Mouse (Mus musculus): ENCODE data around the gene Glrx5. TPM values are rescaled to one million over a fixed set of nuclear protein-coding genes. Genes with fewer than 3 reads are reported as not detected.

The Glrx5 gene
- 253 and 312 TPM in 2 replicates for polyA plus RNA-seq (2016; fragmentation: Nextera tagmentation; extraction: Ambion mirVana)

DNA sequence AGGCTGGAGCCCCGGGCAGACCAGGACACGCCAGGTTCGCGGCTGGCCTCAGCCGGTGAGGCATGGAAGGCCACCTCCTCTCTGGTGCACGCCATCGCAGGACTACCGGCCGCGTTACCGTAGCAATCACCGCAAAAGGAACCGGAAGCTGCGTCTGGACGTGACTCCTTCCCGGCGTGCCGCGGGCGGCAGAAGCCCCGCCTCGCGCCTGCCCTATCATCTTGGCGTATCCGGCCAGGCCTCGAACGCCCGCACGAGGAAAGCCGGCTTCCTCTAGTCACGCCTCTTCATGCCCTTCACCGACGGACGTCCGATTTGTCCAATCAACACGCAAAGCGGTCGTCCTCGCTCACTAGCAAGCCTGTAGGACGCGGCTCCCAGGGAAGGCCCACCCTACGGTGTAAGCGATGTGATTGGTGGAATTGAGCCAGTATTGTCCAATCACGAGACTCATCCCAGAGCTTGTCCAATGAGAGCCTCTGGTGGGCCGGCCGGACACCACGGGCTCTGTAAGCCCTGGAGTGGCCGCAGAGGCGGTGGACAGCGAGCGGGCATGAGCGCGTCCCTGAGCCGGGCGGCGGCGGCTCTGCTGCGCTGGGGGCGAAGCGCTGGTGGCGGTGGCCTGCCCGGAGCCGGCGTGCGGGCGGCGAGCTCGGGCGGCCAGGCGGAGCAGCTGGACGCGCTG is at the start of gene Glrx5:
Gene Glrx5 (plus strand): TSS at position 542 of the 685 bp plus-strand sequence.
- Histone ChIP-seq H3K4me1 (peaks cover 38% of the 10 kb centered on the region), H3K27me3 (ENCODE audit: insufficient read depth, poor library complexity, severe bottlenecking) (no peaks in the 10 kb centered on the region), H3K4me3 (peak within 1 kb of the TSS; percentile 88), H3K27ac (peak within 1 kb of the TSS; percentile 93), H3K9me3 (no peaks in the 10 kb centered on the region), H3K36me3 (peaks cover 23% of the 10 kb centered on the region)
- peak; percentile 100 for DNase-seq (ENCODE audit: low spot score)
- WGBS = under 1% methylated on average over 72 of the region's 72 CpGs

DNA sequence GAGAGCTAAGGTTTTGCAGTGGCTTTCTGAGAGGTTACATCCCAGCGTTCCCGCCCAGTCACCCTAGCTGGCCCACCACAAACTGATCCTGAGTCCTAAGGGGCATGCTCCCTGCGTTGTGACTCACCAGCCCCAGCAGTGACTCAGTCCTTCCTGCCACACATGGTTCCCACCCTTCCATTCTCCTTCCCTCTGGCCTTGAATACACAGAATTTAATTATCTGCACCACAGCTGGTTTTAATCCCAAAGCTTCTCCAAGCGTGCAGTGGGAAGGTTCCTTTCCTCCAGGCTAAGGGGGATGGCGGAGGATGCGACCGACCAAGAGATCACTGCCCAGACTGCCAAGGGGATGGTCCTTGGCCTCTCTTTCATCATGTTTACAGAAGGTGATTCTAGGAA is 49.0 kb upstream of the Glrx5 start:
- Histone ChIP-seq H3K27ac (no peak overlapping the region), H3K4me1 (peaks cover 6% of the 10 kb centered on the region), H3K9me3 (no peaks in the 10 kb centered on the region), H3K27me3 (ENCODE audit: insufficient read depth, poor library complexity, severe bottlenecking) (no peaks in the 10 kb centered on the region), H3K4me3 (no peak overlapping the region), H3K36me3 (no peaks in the 10 kb centered on the region)
- no peak for DNase-seq (ENCODE audit: low spot score)
- WGBS = 61% methylated on average over 7 of the region's 7 CpGs

DNA sequence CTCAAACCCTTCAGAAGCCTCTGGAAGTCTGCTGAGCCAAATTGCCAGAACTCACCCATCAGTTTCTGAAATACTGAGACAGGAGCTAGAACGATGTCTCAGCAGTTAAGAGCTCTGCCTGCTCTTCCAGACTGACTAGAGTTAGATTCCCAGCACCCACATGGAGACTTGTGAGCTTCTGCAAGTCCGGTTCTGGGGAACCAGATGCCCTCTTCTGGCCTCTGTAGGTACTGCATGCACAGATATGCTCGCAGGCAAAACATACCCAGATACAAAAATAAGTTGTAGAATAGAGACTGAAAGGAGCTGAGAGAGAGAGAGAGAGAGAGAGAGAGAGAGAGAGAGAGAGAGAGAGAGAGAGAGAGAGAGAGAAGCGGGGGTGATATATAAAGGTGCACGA is 47.4 kb upstream of the Glrx5 start:
- Histone ChIP-seq H3K9me3 (no peaks in the 10 kb centered on the region), H3K4me3 (no peak overlapping the region), H3K36me3 (no peaks in the 10 kb centered on the region), H3K27ac (no peak overlapping the region), H3K4me1 (no peaks in the 10 kb centered on the region), H3K27me3 (ENCODE audit: insufficient read depth, poor library complexity, severe bottlenecking) (no peaks in the 10 kb centered on the region)
- 68% methylated on average over 5 of the region's 5 CpGs for WGBS
- DNase-seq (ENCODE audit: low spot score) = no peak

DNA sequence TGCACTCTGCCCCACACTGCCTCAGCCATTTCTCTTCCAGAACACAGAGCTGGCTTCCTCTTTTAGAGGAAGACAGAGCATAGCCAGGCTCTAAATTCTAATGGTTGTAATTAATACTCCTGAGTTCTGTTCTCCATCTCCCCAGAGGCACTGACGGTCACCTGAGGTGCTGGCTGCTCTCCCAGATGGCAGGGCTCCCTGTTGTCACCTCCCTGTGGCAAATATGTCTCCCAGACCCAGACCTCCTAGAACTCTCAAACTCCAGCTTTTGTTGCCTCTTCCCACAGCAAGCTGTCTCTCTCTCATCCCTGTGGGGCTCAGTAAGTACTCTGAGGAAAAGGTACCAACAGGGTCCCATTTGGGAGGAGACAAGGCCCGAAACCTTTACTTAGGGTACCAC is 46.5 kb upstream of the Glrx5 start:
- Histone ChIP-seq H3K9me3 (no peaks in the 10 kb centered on the region), H3K36me3 (no peaks in the 10 kb centered on the region), H3K27ac (no peak overlapping the region), H3K4me3 (no peak overlapping the region), H3K27me3 (ENCODE audit: insufficient read depth, poor library complexity, severe bottlenecking) (no peaks in the 10 kb centered on the region), H3K4me1 (no peaks in the 10 kb centered on the region)
- no peak for DNase-seq (ENCODE audit: low spot score)
- WGBS = 85% methylated on average over 2 of the region's 2 CpGs

DNA sequence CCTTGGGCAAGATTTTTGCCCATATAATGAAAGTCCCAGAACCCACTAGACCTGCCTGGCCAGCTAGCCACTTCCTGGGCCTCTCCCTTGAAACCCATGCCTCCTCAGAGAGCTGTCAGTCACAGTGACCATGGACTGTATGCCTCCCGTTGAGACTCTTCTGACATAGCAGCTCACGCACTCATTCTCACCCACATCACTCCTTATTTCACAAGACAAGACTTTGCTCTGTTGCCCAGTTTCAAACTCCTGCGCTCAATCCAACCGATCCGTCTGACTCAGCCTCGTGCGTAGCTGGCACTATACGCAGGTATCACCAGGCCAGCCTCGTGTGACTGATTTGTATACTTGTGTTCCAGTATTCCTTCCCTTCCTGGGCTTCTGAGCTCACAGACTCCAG is 45.7 kb upstream of the Glrx5 start:
- H3K9me3 ChIP-seq = no peaks in the 10 kb centered on the region
- WGBS = 87% methylated on average over 9 of the region's 9 CpGs
- H3K4me1 ChIP-seq = no peaks in the 10 kb centered on the region
- no peak overlapping the region for H3K4me3 ChIP-seq
- no peak overlapping the region for H3K27ac ChIP-seq
- DNase-seq (ENCODE audit: low spot score) = no peak
- H3K27me3 ChIP-seq (ENCODE audit: insufficient read depth, poor library complexity, severe bottlenecking) = no peaks in the 10 kb centered on the region
- no peaks in the 10 kb centered on the region for H3K36me3 ChIP-seq

DNA sequence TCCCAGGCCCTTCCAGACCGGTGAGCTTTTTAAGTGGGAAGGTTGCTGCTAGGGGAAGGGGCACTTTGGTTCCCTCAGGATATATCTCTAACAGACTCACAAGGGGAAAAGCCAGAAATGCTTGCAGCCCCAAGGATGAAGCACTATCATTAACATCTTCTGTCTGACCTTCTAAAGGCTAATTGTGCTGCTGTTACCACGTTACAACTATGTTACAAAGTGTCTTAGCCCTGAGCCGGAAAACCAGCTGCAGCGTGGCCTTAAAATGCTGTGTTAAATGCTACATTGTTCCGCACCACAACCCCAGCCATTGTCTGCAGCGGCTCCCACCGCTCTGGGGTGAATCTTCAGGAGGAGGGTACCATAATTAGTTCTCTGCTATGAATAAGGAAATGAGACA is 44.6 kb upstream of the Glrx5 start:
- H3K4me1 ChIP-seq = no peaks in the 10 kb centered on the region
- no peak for DNase-seq (ENCODE audit: low spot score)
- WGBS = 81% methylated on average over 7 of the region's 7 CpGs
- H3K9me3 ChIP-seq = no peaks in the 10 kb centered on the region
- no peak overlapping the region for H3K27ac ChIP-seq
- no peak overlapping the region for H3K4me3 ChIP-seq
- H3K36me3 ChIP-seq = no peaks in the 10 kb centered on the region
- peaks cover 7% of the 10 kb centered on the region for H3K27me3 ChIP-seq (ENCODE audit: insufficient read depth, poor library complexity, severe bottlenecking)

DNA sequence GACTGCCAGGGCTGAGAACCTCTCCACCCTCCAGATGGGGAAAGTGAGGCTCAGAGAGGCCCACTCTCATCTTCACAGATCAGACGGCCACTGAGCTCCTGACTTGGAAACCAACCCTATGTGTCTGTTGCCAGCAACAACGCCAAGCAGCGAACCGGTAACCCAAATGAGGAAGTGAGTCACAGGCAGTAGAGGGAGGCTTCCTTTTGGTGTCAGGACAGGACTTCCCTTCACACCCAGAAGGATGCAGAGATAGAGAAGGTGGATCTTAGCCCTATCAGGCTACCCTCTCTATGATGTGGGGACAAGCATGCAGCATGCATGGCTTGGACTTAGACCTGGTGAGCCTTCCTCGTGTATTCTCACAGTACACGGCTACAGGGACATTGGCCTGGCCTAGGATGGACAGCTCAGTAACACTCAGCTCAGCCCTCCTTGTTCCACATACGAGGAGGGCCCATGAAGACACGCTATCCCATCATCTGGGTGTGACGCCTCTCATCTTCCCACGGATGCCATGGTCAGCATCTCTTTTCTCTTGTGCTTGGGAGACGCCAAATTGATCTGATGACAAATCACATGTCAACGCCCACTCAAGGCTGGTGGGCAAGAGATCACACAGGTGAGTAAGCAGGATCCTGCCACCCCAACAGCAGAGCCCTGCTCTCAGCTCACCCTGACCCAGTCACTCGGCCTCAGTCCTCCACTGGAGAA is 41.6 kb upstream of the Glrx5 start:
- no peak overlapping the region for H3K27ac ChIP-seq
- no peaks in the 10 kb centered on the region for H3K36me3 ChIP-seq
- H3K9me3 ChIP-seq = no peaks in the 10 kb centered on the region
- no peak for DNase-seq (ENCODE audit: low spot score)
- 75% methylated on average over 13 of the region's 13 CpGs for WGBS
- peaks cover 24% of the 10 kb centered on the region for H3K27me3 ChIP-seq (ENCODE audit: insufficient read depth, poor library complexity, severe bottlenecking)
- H3K4me3 ChIP-seq = no peak overlapping the region
- no peaks in the 10 kb centered on the region; the same call in 1 of the 2 replicates for H3K4me1 ChIP-seq

DNA sequence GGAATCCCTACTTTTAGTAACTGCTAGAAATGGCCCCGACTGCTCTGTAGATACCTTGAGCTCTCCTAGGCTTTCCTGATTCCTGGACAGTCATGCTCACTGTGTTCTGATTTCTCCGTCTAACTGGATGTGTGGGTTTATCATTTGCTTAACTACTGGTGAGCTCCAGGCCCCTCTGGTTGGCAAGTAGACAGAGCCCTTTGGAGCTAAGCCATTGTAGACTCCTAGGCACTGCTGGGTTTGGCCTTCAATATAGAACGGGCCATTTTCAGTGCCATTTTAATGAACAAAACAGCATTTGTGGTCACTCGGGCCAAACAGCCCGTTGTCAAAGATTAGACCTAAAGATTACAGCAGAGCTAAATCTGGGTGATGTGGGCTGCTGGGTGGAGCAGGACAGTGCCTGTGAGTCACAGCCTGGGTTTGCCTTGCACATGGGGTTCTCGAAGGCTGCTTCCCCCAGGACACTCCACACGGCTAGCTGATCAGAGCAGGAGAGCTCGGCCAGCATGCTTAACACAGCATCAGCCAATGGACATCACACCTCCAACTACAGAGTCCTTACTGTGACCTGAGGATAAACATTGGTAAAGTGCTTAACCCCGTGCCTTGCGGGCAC is 40.3 kb upstream of the Glrx5 start:
- H3K4me3 ChIP-seq = no peak overlapping the region
- no peaks in the 10 kb centered on the region for H3K36me3 ChIP-seq
- no peaks in the 10 kb centered on the region; the same call in 1 of the 2 replicates for H3K4me1 ChIP-seq
- no peak for DNase-seq (ENCODE audit: low spot score)
- no peak overlapping the region for H3K27ac ChIP-seq
- WGBS = 73% methylated on average over 10 of the region's 10 CpGs
- peaks cover 28% of the 10 kb centered on the region for H3K27me3 ChIP-seq (ENCODE audit: insufficient read depth, poor library complexity, severe bottlenecking)
- no peaks in the 10 kb centered on the region for H3K9me3 ChIP-seq

DNA sequence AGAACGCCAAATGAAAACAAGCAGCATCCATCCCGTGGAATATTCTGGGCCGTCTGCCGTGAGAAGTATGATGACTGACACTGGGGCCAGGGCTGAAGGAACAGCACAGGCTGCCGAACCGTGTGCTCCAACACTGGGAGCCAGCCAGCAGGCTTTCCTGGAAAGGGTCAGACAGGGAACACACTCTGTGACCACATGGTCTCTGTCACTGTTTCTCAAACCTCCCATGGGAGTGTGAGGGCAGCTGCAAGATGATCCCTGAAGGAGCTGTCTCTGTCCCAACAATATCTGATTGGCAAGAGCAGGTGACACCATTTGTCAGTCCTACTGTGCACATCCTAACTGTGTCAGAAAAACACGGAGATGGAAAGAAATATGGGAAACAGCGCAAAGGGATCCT is 39.6 kb upstream of the Glrx5 start:
- H3K27ac ChIP-seq = no peak overlapping the region
- H3K4me1 ChIP-seq = no peaks in the 10 kb centered on the region; the same call in 1 of the 2 replicates
- no peak for DNase-seq (ENCODE audit: low spot score)
- WGBS = 79% methylated on average over 8 of the region's 8 CpGs
- H3K9me3 ChIP-seq = no peaks in the 10 kb centered on the region
- no peaks in the 10 kb centered on the region for H3K36me3 ChIP-seq
- H3K27me3 ChIP-seq (ENCODE audit: insufficient read depth, poor library complexity, severe bottlenecking) = peaks cover 33% of the 10 kb centered on the region
- H3K4me3 ChIP-seq = no peak overlapping the region

DNA sequence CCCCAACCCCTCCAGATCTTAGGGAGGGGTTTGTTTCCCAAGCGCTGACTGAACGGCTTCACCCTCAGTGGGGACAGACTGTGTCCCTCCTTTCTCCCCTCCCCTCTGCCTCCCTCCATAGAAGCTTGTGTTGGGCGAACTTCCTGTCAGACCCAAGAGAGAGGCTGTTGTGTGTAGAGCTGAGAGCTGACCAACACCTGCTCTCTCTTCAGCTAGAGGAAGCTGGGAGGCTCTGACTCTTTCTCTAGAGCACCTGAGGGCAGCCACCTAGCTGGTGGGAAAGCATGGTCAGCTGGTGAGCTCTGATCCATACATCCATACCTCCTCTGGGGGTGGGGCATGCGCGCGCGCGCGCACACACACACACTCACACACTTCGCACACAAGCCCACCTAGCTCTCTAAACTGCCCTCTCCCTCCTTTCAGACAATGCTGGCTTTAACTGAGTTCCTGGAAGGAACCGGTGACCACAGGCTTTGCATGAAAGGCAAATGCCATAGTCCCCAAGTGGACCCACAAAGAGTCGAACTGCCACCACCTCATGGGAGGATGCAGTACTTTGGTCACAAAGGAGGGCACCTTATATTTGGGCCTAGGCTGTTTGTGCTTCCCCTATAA is 37.1 kb upstream of the Glrx5 start:
- H3K36me3 ChIP-seq = no peaks in the 10 kb centered on the region
- H3K4me1 ChIP-seq = no peaks in the 10 kb centered on the region; the same call in 1 of the 2 replicates
- H3K27ac ChIP-seq = no peak overlapping the region
- H3K9me3 ChIP-seq = no peaks in the 10 kb centered on the region
- no peak for DNase-seq (ENCODE audit: low spot score)
- peaks cover 52% of the 10 kb centered on the region for H3K27me3 ChIP-seq (ENCODE audit: insufficient read depth, poor library complexity, severe bottlenecking)
- no peak overlapping the region for H3K4me3 ChIP-seq
- 75% methylated on average over 12 of the region's 12 CpGs for WGBS

DNA sequence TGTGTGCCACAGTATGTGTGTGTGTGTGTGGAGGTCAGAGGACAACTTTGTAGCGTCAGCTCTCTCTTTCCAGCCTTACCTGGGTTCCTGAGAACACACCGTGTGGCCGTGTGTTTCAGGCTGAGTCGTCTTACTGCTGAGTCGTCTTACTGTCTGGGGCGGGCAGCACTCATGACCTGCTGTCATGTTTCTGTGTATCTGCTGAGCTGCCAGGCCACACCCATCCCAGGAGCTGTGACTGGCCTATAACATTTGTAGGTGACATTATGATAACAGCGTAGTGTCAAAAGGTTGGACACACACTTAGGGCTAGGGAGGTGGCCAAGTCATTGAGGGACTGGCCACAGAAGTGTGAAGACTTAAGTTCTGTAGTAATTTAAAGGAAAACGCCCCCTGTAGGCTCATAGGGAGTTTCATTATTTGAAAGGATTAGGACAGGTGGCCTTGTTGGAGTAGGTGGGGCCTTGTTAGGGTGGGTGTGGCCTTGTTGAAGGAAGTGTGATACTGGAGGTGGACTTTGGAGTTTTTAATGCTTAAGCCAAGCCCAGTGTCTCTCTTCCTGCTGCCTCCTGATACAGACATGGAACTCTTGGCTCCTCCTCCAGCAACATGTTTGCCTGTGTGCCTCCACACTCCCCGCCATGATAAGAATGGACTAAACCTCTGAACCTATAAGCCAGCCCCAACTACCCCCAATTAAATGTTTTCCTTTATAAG is 36.3 kb upstream of the Glrx5 start:
- Histone ChIP-seq H3K36me3 (no peaks in the 10 kb centered on the region), H3K27me3 (ENCODE audit: insufficient read depth, poor library complexity, severe bottlenecking) (peaks cover 59% of the 10 kb centered on the region), H3K4me1 (no peaks in the 10 kb centered on the region; the same call in 1 of the 2 replicates), H3K27ac (no peak overlapping the region), H3K9me3 (no peaks in the 10 kb centered on the region), H3K4me3 (no peak overlapping the region)
- DNase-seq (ENCODE audit: low spot score) = no peak
- WGBS = 83% methylated on average over 9 of the region's 9 CpGs

DNA sequence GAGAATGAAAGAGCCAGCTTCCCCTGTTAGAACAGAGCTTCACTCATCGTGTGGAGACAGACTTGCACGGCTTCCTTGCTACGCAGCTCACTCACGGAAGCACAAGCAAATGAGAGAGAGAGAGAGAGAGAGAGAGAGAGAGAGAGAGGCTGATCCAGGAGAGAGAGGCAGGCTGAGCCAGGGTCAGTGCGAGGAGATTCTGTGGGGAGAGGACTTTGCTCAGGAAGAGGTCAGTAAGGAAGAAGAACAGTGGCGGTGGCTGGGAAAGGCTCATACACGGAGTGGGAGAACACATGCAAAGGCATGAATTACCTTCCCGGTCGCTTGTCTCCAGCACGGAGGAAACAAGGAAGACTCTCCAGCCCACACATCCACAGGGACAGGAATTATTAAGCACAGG is 35.3 kb upstream of the Glrx5 start:
- Histone ChIP-seq H3K9me3 (no peaks in the 10 kb centered on the region), H3K27ac (no peak overlapping the region), H3K4me3 (no peak overlapping the region), H3K4me1 (no peaks in the 10 kb centered on the region; the same call in 1 of the 2 replicates), H3K27me3 (ENCODE audit: insufficient read depth, poor library complexity, severe bottlenecking) (peaks cover 69% of the 10 kb centered on the region), H3K36me3 (no peaks in the 10 kb centered on the region)
- DNase-seq (ENCODE audit: low spot score) = no peak
- WGBS = 86% methylated on average over 10 of the region's 10 CpGs

Measured in heart, embryonic 10.5 days (tissue).